Mouse (Mus musculus): ENCODE results near the gene Lfng. TPM values are rescaled to one million over a fixed set of nuclear protein-coding genes. Genes with fewer than 3 reads are reported as not detected.

Gene Lfng
- polyA plus RNA-seq, 1 experiment = 75.4 TPM

DNA sequence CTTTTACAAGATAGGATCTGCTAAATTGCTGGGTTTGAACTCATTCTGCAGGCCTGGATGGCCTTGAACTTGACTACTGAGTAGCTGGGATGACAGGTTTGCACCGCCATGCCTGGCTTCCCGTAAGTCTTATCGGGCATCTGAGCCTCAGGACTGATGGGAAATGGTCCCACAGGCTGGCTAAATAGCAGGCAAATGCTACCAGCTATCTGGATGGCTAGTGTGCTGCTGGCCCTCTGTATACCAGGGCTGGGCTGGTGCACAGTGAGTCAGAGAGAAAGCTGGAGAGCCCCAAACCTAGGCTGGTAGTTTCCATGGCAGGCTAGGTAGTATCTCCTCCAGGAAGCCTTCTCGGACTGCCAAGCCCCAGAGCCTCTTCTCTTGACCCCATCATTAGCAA, 38.3 kb downstream of the Lfng start:
- Histone ChIP-seq H3K4me3 (ENCODE audit: insufficient read depth, low read length) (no peak overlapping the region), H3K4me1 (ENCODE audit: control insufficient read depth, insufficient read depth, low read length) (peaks cover 41% of the 10 kb centered on the region), H3K27ac (ENCODE audit: insufficient read depth, low read depth, low read length) (no peak overlapping the region)
- TF ChIP-seq POLR2A (IDR thresholded peaks at IDR 0.05; ENCODE audit: borderline replicate concordance, low read depth, low read length) (no peak), CTCF (IDR thresholded peaks at IDR 0.05; ENCODE audit: low read depth, low read length) (no peak)

DNA sequence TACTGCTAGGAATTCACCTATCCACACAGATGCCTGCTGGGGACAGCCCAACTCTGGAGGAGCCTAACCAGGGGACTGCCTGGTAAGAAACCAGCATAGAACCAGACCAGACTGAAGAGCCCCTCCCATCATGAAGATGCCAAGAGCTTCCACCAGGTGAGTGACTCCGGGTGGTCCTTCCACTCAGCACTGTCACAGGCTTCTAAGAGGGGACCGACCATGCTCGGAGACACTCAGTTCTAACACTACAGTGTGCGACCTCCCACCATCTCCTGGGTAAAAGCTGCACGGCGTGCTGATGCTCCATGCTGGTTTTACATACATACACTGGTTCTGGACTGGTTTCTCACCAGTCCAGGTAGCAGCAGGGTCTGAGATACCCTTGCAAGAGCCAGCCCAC, 39.1 kb downstream of the Lfng start:
- no peak overlapping the region for H3K27ac ChIP-seq (ENCODE audit: insufficient read depth, low read depth, low read length)
- no peak overlapping the region for H3K4me3 ChIP-seq (ENCODE audit: insufficient read depth, low read length)
- peaks cover 37% of the 10 kb centered on the region for H3K4me1 ChIP-seq (ENCODE audit: control insufficient read depth, insufficient read depth, low read length)
- TF ChIP-seq CTCF (IDR thresholded peaks at IDR 0.05; ENCODE audit: low read depth, low read length) (no peak), POLR2A (IDR thresholded peaks at IDR 0.05; ENCODE audit: borderline replicate concordance, low read depth, low read length) (no peak)

DNA sequence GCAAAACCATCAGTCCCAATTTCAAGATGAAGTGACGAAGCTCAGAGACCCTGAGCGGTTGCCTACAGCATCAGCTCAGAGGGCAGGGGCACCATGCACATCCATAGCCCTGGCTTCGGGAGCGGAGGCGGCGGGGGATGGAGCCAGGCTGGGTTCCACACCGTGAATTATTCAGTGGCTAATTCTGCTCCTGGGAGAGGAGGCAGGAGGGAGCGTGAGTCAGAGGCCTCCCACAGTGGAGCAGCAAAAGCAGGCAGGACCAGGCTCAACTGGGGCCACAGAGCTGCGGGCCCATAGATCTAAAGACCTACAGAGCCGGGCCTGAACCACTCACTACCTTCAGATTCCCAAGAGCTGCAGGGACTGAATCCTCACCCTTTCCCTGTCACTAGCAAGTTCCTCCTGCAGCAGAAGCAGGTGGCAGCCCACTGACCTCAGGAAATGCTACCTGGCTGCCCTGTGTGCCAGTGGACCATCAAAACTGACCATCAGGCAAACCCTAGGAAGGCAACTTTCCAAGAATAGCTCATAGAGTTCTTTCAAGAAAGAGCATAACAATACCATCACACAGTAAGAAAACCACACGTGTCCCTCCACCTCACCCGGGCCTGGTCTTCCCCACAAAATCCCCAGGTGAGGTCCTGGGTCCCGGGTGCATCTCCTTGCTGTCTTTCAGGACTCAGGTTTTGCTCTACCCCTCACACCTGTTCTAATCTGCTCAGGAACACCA, 40.1 kb downstream of the Lfng start:
- H3K27ac ChIP-seq (ENCODE audit: insufficient read depth, low read depth, low read length) = no peak overlapping the region
- H3K4me3 ChIP-seq (ENCODE audit: insufficient read depth, low read length) = peak overlapping the region; percentile 85
- no peak for TF ChIP-seq POLR2A (IDR thresholded peaks at IDR 0.05; ENCODE audit: borderline replicate concordance, low read depth, low read length)
- TF ChIP-seq CTCF (IDR thresholded peaks at IDR 0.05; ENCODE audit: low read depth, low read length) = no peak
- peaks cover 38% of the 10 kb centered on the region for H3K4me1 ChIP-seq (ENCODE audit: control insufficient read depth, insufficient read depth, low read length)

DNA sequence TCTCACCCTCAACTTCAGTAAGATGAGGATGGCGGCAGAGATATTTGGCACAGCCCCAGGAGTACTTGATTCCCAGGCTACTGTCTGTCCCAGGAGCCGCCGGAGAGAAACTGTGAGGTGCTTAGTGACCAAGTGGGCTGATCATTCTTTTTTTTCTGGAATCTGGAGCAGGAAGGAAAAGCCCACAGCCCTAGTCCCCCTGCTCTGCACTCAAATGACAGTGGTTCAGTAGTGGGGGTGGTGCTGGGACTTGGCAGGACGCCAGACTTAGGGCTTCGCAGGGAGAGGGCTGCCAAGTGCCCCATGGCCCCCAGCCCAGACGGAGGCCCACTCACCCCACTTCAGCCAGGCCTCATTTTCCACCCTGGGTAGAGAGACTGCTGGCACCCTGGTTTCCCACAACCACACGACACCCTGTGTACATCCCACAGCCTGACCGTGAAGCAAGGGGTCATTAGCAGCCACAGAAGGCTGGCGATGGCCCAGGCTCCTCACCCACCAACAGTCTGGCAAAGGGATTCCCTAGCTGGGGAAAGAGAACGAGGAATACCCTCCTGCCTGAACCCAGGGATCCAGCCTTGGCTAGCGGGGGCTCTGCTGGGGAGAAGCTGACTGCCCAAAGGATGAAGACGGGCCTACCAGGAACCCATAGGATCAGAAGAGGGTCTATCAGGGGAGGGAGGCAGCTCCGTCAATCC, 40.9 kb downstream of the Lfng start:
- Histone ChIP-seq H3K27ac (ENCODE audit: insufficient read depth, low read depth, low read length) (no peak overlapping the region), H3K4me1 (ENCODE audit: control insufficient read depth, insufficient read depth, low read length) (peaks cover 31% of the 10 kb centered on the region), H3K4me3 (ENCODE audit: insufficient read depth, low read length) (peak overlapping the region; percentile 85)
- no peak for TF ChIP-seq CTCF (IDR thresholded peaks at IDR 0.05; ENCODE audit: low read depth, low read length)
- TF ChIP-seq POLR2A (IDR thresholded peaks at IDR 0.05; ENCODE audit: borderline replicate concordance, low read depth, low read length) = no peak

DNA sequence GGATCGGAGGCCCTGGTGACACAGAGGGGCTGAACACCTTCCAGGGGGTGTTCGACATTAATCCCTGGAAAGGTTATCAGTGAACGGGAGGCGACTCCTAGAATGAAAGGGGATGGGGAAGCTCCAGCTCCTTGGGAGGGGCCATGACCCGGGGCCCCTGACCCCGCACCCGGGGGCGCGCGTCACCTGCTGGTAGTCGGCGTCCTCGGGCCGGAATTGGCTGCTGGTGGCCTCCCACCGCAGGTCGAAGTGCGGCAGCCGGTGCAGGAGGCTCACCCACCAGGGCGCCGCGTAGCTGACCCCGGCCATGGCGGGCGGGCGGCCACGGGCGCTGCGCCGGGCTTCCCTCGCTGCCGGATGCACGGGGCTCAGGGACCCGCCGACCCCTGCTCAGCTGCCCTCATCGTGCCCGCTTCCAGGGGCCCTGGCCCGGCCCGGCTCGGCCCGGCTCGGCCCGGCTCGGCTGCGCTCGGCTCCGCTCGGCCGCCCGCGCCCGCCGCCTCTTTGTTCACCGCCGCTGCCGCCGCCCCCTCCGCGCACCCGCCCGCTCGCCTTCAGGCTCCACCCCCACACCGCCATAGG, 41.5 kb downstream of the Lfng start, which contains the start of gene Ttyh3:
Ttyh3 (minus strand) TSS at position 513 of the 582 bp plus-strand sequence.
- TF ChIP-seq CTCF (IDR thresholded peaks at IDR 0.05; ENCODE audit: low read depth, low read length) = no peak
- no peak for TF ChIP-seq POLR2A (IDR thresholded peaks at IDR 0.05; ENCODE audit: borderline replicate concordance, low read depth, low read length)
- Histone ChIP-seq H3K4me3 (ENCODE audit: insufficient read depth, low read length) (peak within 1 kb of the TSS; percentile 85), H3K27ac (ENCODE audit: insufficient read depth, low read depth, low read length) (no peak within 1 kb of the TSS), H3K4me1 (ENCODE audit: control insufficient read depth, insufficient read depth, low read length) (peaks cover 26% of the 10 kb centered on the region)

DNA sequence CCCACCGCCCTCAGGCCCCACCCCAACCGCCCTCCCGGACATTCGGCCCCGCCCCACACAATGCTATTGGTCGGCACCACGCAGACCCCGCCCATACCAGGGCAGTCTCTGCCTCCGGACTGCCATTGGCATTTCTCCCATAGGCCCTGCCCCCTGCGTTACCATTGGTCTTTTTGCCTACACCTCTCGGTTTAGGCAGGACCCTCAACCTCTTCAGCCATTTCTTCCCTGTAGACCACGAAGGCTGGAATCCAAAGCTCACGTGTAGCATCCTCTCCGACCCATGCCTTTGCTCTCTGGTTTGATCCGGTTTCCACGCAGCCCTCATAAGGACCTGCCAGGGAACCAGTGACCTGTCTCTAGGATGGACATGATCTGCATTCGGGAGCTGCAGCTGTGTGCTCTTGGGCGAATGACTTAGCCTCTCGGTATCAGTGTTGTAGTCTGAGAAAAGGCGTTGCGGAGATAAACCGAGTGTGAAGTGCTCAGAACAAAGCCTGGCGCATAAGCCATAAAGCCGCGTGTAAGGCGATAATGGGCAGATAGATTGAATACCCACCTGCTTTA, 42.1 kb downstream of the Lfng start:
- peaks cover 26% of the 10 kb centered on the region for H3K4me1 ChIP-seq (ENCODE audit: control insufficient read depth, insufficient read depth, low read length)
- H3K4me3 ChIP-seq (ENCODE audit: insufficient read depth, low read length) = peak overlapping the region; percentile 46
- no peak overlapping the region for H3K27ac ChIP-seq (ENCODE audit: insufficient read depth, low read depth, low read length)
- TF ChIP-seq POLR2A (IDR thresholded peaks at IDR 0.05; ENCODE audit: borderline replicate concordance, low read depth, low read length) = no peak
- TF ChIP-seq CTCF (IDR thresholded peaks at IDR 0.05; ENCODE audit: low read depth, low read length) = no peak

DNA sequence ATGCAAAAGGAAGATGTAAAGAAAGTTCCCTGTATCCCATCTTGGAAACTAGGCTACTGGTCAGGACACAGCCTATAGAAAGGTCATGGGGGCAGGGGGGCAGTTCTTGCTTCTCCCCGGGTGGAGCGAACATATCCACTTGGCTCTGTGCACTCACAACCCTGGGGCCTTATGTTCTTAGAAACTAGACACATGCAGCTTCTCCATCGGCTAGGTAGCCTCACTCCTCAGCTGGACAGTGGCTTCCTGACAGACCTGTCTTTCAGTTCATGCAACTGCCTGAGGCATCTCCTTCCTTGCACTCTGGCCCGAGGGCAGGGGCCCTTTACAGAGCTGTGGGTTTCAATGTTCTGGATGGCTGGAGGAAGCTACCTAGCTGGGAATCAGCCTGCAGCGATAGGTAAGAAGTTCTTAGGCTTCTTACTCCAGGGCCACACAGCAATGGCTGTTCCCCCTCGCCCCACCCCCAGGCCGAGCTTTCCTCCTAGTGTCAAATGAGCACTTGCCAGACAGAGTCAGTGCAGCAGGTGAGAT, 42.8 kb downstream of the Lfng start:
- H3K4me1 ChIP-seq (ENCODE audit: control insufficient read depth, insufficient read depth, low read length) = peaks cover 26% of the 10 kb centered on the region
- TF ChIP-seq POLR2A (IDR thresholded peaks at IDR 0.05; ENCODE audit: borderline replicate concordance, low read depth, low read length) (no peak), CTCF (IDR thresholded peaks at IDR 0.05; ENCODE audit: low read depth, low read length) (no peak)
- H3K4me3 ChIP-seq (ENCODE audit: insufficient read depth, low read length) = no peak overlapping the region
- no peak overlapping the region for H3K27ac ChIP-seq (ENCODE audit: insufficient read depth, low read depth, low read length)

DNA sequence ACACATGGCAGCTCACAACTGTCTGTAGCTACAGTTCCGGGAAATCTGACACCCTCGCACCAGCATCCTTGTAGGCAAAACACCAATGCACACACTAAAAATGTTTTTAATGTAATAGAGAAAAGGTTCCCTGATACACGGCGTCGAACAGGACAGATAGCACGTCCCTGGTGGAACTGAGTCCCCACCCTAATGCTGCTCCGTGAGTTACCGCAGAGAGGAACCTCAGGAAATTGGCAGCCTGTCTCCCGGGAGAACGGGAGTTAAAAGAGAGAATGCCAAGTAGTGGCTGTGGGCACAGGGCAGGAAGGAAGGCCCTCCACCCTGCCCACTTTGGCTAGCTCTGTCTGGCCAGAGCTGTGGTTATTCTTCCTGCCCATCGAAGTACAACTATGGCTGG, 44.1 kb downstream of the Lfng start:
- Histone ChIP-seq H3K27ac (ENCODE audit: insufficient read depth, low read depth, low read length) (no peak overlapping the region), H3K4me1 (ENCODE audit: control insufficient read depth, insufficient read depth, low read length) (peaks cover 26% of the 10 kb centered on the region), H3K4me3 (ENCODE audit: insufficient read depth, low read length) (no peak overlapping the region)
- TF ChIP-seq POLR2A (IDR thresholded peaks at IDR 0.05; ENCODE audit: borderline replicate concordance, low read depth, low read length) = no peak
- no peak for TF ChIP-seq CTCF (IDR thresholded peaks at IDR 0.05; ENCODE audit: low read depth, low read length)

DNA sequence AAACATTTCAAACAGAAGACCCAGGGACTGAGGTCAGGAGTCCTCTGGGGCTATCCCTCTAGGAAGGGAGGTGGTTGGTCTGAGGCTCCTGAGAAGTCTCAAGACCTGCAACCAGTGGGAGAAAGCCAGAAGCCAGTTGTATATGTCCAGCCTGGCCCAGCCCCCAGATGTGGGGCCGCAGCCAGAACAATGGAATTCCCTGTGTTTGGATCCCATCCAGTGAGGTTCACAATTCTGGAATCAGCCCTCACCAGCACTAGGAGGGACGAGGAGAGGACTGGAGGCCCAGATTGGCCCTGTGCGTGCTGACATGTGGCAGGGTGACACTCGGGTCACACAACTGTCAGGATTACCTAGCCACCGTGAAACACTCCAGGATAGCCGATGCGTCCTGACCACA, 45.5 kb downstream of the Lfng start:
- Histone ChIP-seq H3K4me3 (ENCODE audit: insufficient read depth, low read length) (no peak overlapping the region), H3K27ac (ENCODE audit: insufficient read depth, low read depth, low read length) (no peak overlapping the region), H3K4me1 (ENCODE audit: control insufficient read depth, insufficient read depth, low read length) (peaks cover 19% of the 10 kb centered on the region)
- TF ChIP-seq CTCF (IDR thresholded peaks at IDR 0.05; ENCODE audit: low read depth, low read length) (no peak), POLR2A (IDR thresholded peaks at IDR 0.05; ENCODE audit: borderline replicate concordance, low read depth, low read length) (no peak)
